Mouse (Mus musculus): Measurements from ENCODE around the gene Ppp2r2d. TPM values are rescaled to one million over a fixed set of nuclear protein-coding genes. Genes with fewer than 3 reads are reported as not detected.

The Ppp2r2d gene
- polyA plus RNA-seq (2015; fragmentation: Nextera tagmentation; extraction: Ambion mirVana): 17.2 and 18.9 TPM in 2 replicates

DNA sequence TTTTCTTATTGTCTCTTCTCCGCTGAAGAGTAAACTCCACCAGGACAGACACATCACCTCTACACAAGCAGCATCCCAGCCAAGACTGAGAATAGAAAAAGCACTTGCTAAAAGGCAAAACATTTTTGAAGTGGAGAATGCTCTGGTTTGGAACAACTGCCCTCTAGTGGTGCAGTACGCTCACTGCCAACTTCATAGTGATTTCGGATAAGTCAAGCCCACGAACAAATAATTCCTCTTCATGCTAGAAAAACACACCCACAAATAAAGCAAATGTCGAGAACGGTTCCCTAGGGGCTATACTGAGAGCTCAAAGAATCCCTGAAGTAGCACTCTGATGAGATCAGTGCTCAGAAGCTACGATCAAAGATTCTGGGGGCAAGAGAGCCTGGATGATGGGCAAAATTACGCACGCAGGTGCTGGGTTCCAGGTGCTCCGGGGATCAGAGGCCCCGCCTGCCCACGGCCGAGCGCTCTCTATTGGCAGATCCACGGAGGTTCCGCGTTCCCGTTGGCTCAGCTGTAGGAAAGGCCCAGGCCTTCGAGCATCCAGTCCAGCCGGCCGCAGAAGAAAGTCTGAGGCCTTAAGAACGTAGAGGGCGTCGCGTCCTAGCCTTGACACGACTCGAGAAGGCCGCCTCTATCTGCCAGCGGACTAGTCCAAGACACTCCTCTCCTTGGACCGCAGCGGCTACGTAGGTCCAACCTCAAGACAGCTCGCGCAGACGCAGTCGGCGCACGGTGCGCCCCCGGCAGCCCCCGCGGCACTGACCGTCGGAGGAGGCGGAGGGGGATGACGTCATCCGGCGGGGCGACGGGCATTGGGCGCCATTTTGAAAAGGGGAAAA is at the start of gene Ppp2r2d, which contains the start of gene Mapk1ip1:
TSS of gene Ppp2r2d (plus strand) at position 536 of the 848 bp plus-strand sequence.
TSS of gene Mapk1ip1 (minus strand) at position 730 of the 848 bp plus-strand sequence.
- Histone ChIP-seq H3K9me3 (ENCODE audit: low read length) (no peaks in the 10 kb centered on the region), H3K27ac (ENCODE audit: low read depth) (peak within 1 kb of the TSS; percentile 98), H3K9ac (replicated peaks) (peak within 1 kb of the TSS; percentile 99), H3K36me3 (replicated peaks; ENCODE audit: insufficient read depth, low read length) (peaks cover 15% of the 10 kb centered on the region; the same call in 1 of the 2 replicates), H3K4me3 (ENCODE audit: low read depth, low read length) (peak within 1 kb of the TSS; percentile 99), H3K4me2 (ENCODE audit: low read depth, low read length) (peak within 1 kb of the TSS; percentile 98), H3K27me3 (ENCODE audit: insufficient read depth, low read length) (no peaks in the 10 kb centered on the region), H3K4me1 (ENCODE audit: insufficient read depth) (peaks cover 46% of the 10 kb centered on the region)
- WGBS (ENCODE audit: insufficient replicate concordance): under 1% methylated on average over 47 of the region's 51 CpGs
- no peak for TF ChIP-seq EP300 (IDR thresholded peaks at IDR 0.05; ENCODE audit: low read depth)
- peak; percentile 90 for TF ChIP-seq CTCF (IDR thresholded peaks at IDR 0.05; ENCODE audit: low read depth)
- peak; percentile 90 for ATAC-seq
- DNase-seq: peak; percentile 96

DNA sequence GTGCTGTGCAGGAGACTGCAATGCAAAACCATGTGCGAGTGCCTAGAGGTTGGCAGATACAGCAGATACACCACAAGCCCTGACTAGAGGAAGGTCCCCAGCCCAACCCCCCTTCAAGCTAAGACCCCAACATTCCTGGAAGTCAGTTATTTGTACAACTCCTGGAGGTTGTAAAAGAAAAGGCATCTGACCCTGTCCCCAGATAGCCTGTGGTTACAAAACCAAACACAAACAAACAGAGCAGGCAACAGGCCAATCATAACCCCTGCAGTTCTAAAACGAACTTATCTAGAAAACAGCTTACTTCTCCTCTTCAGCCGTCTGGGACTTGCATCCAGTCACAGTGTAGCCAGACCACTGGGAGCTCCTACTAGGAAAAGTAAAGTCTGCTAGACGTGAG is 42.5 kb upstream of the Ppp2r2d start:
- H3K4me2 ChIP-seq (ENCODE audit: low read depth, low read length): no peak overlapping the region
- no peak overlapping the region for H3K4me3 ChIP-seq (ENCODE audit: low read depth, low read length)
- no peak for DNase-seq
- WGBS (ENCODE audit: insufficient replicate concordance): 13% methylated on average over 4 of the region's 4 CpGs
- H3K27me3 ChIP-seq (ENCODE audit: insufficient read depth, low read length): no peaks in the 10 kb centered on the region
- H3K9me3 ChIP-seq (ENCODE audit: low read length): no peaks in the 10 kb centered on the region; the same call in 1 of the 2 replicates
- TF ChIP-seq CTCF (IDR thresholded peaks at IDR 0.05; ENCODE audit: low read depth): no peak
- TF ChIP-seq EP300 (IDR thresholded peaks at IDR 0.05; ENCODE audit: low read depth): no peak
- H3K4me1 ChIP-seq (ENCODE audit: insufficient read depth): no peaks in the 10 kb centered on the region
- H3K27ac ChIP-seq (ENCODE audit: low read depth): no peak overlapping the region
- H3K9ac ChIP-seq (replicated peaks): no peak overlapping the region
- ATAC-seq: no peak
- H3K36me3 ChIP-seq (replicated peaks; ENCODE audit: insufficient read depth, low read length): no peaks in the 10 kb centered on the region

DNA sequence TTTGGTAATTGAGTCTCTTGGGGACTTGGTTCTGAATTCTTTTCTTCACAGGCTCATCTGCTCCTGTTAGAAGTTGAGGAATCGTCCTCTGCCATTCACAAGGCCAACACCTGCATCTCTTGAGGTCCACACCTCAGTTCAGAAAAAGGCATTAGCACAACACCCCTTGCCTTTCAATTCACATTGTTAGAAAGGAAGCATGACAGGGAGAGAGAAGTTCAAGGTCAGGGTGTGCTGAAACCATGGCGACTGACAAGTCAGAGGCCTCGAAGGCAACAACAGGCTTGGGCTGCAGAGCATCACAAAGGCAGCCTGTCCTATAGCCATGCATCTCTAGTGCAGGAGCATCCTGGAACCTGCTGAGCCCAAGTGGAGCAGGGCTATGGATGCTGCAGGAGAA is 38.7 kb upstream of the Ppp2r2d start:
- Histone ChIP-seq H3K27ac (ENCODE audit: low read depth) (no peak overlapping the region), H3K9ac (replicated peaks) (no peak overlapping the region), H3K4me3 (ENCODE audit: low read depth, low read length) (no peak overlapping the region), H3K36me3 (replicated peaks; ENCODE audit: insufficient read depth, low read length) (no peaks in the 10 kb centered on the region), H3K4me1 (ENCODE audit: insufficient read depth) (no peaks in the 10 kb centered on the region), H3K9me3 (ENCODE audit: low read length) (no peaks in the 10 kb centered on the region; the same call in 1 of the 2 replicates), H3K4me2 (ENCODE audit: low read depth, low read length) (no peak overlapping the region), H3K27me3 (ENCODE audit: insufficient read depth, low read length) (no peaks in the 10 kb centered on the region)
- DNase-seq (no peak), ATAC-seq (no peak)
- TF ChIP-seq EP300 (IDR thresholded peaks at IDR 0.05; ENCODE audit: low read depth): no peak
- TF ChIP-seq CTCF (IDR thresholded peaks at IDR 0.05; ENCODE audit: low read depth): no peak
- 72% methylated on average over 3 of the region's 3 CpGs for WGBS (ENCODE audit: insufficient replicate concordance)

DNA sequence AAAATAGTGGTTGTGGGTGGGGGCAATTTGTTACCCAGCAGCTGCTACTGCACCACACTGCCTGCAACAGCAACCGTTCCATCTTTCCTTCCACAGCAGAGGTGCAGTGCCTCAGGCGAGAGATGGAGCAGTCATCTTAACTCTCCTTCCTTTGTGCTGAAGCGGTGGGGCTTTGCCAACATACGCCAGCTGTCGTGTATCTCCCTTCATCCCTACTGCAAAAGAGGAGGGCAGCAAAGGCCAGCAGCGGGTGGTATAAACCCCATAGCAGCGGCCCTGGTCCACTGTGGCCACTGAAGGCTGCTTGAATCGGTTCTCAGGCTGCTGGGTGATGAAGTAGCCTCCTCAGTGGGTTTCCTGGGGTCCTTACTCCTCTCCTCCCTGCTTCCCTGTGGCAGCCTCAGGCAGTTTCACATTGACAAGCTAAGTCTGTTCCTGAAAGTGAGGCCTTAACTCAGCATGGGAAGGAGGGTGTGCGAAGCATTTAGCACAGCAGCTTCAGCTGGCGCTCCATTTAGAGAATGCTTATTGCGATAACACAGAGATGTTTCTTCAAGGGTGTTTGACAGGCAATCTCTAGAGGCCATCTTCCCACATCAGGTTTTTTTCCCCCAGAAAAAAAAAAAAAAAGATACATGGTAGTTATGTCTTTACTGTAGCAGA is 32.5 kb upstream of the Ppp2r2d start:
- TF ChIP-seq CTCF (IDR thresholded peaks at IDR 0.05; ENCODE audit: low read depth): no peak
- no peak for TF ChIP-seq EP300 (IDR thresholded peaks at IDR 0.05; ENCODE audit: low read depth)
- Histone ChIP-seq H3K36me3 (replicated peaks; ENCODE audit: insufficient read depth, low read length) (no peaks in the 10 kb centered on the region), H3K27ac (ENCODE audit: low read depth) (no peak overlapping the region), H3K4me3 (ENCODE audit: low read depth, low read length) (no peak overlapping the region), H3K4me1 (ENCODE audit: insufficient read depth) (no peaks in the 10 kb centered on the region), H3K27me3 (ENCODE audit: insufficient read depth, low read length) (no peaks in the 10 kb centered on the region), H3K9ac (replicated peaks) (no peak overlapping the region), H3K9me3 (ENCODE audit: low read length) (no peaks in the 10 kb centered on the region), H3K4me2 (ENCODE audit: low read depth, low read length) (no peak overlapping the region)
- 78% methylated on average over 11 of the region's 11 CpGs for WGBS (ENCODE audit: insufficient replicate concordance)
- ATAC-seq (no peak), DNase-seq (no peak)

GRCm38 (mm10) chr7:138818314-138818713 is 27.6 kb upstream of the Ppp2r2d start:
- ATAC-seq (no peak), DNase-seq (no peak)
- Histone ChIP-seq H3K36me3 (replicated peaks; ENCODE audit: insufficient read depth, low read length) (no peaks in the 10 kb centered on the region), H3K9ac (replicated peaks) (no peak overlapping the region), H3K9me3 (ENCODE audit: low read length) (no peaks in the 10 kb centered on the region), H3K4me1 (ENCODE audit: insufficient read depth) (no peaks in the 10 kb centered on the region), H3K4me2 (ENCODE audit: low read depth, low read length) (no peak overlapping the region), H3K27ac (ENCODE audit: low read depth) (no peak overlapping the region), H3K4me3 (ENCODE audit: low read depth, low read length) (no peak overlapping the region), H3K27me3 (ENCODE audit: insufficient read depth, low read length) (no peaks in the 10 kb centered on the region)
- TF ChIP-seq EP300 (IDR thresholded peaks at IDR 0.05; ENCODE audit: low read depth) (no peak), CTCF (IDR thresholded peaks at IDR 0.05; ENCODE audit: low read depth) (peak; percentile 40)
- 53% methylated on average over 4 of the region's 4 CpGs for WGBS (ENCODE audit: insufficient replicate concordance)

DNA sequence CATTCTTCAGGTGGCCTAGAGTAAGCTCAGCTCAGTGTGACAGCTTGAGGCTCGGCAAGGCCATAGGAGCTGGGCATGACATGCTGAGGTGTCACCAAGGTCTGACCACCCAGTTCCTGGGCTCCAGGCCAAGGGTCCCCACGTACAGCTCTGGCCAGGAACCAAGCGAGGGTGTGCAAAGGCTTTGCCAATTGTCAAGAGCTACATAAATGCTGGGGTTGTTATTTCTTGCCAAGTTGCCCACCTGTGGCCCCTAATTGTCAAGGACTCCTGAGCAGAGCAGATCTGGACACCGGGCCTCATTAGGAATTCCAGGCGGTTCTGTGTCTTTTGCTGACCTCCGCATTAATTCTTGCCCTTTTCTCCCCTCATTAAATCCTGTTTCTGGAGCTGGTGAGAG is 21.5 kb upstream of the Ppp2r2d start:
- Histone ChIP-seq H3K27ac (ENCODE audit: low read depth) (no peak overlapping the region), H3K36me3 (replicated peaks; ENCODE audit: insufficient read depth, low read length) (no peaks in the 10 kb centered on the region), H3K9me3 (ENCODE audit: low read length) (no peaks in the 10 kb centered on the region), H3K4me3 (ENCODE audit: low read depth, low read length) (no peak overlapping the region), H3K9ac (replicated peaks) (no peak overlapping the region), H3K4me2 (ENCODE audit: low read depth, low read length) (no peak overlapping the region), H3K4me1 (ENCODE audit: insufficient read depth) (no peaks in the 10 kb centered on the region), H3K27me3 (ENCODE audit: insufficient read depth, low read length) (no peaks in the 10 kb centered on the region)
- WGBS (ENCODE audit: insufficient replicate concordance): 79% methylated on average over 6 of the region's 6 CpGs
- TF ChIP-seq CTCF (IDR thresholded peaks at IDR 0.05; ENCODE audit: low read depth) (no peak), EP300 (IDR thresholded peaks at IDR 0.05; ENCODE audit: low read depth) (no peak)
- ATAC-seq: no peak
- no peak for DNase-seq

Measured in liver, postnatal 0 days (tissue).